Mouse (Mus musculus): ENCODE results near the gene Strn. TPM values are rescaled to one million over a fixed set of nuclear protein-coding genes. Genes with fewer than 3 reads are reported as not detected.

Gene Strn
- polyA plus RNA-seq, 1 experiment, result 11.7 TPM

- DNase-seq (ENCODE audit: low read depth), result no peak
Measured at GRCm38 (mm10) chr17:78618164-78618693, 118.8 kb downstream of the Strn start.

GRCm38 (mm10) chr17:78615096-78615495, 121.9 kb downstream of the Strn start:
- no peak for DNase-seq (ENCODE audit: low read depth)

- no peak for DNase-seq (ENCODE audit: low read depth)
Measured at GRCm38 (mm10) chr17:78614481-78614880, 122.5 kb downstream of the Strn start.

- DNase-seq (ENCODE audit: low read depth), result no peak
Measured at GRCm38 (mm10) chr17:78611117-78611516, 125.9 kb downstream of the Strn start.

- no peak for DNase-seq (ENCODE audit: low read depth)
Measured at GRCm38 (mm10) chr17:78609191-78609855, 127.7 kb downstream of the Strn start.

- no peak for DNase-seq (ENCODE audit: low read depth)
Measured at GRCm38 (mm10) chr17:78608716-78609115, 128.3 kb downstream of the Strn start.

- no peak for DNase-seq (ENCODE audit: low read depth)
Measured at GRCm38 (mm10) chr17:78608135-78608670, 128.8 kb downstream of the Strn start.

- DNase-seq (ENCODE audit: low read depth), result no peak
Measured at GRCm38 (mm10) chr17:78604431-78604830, 132.6 kb downstream of the Strn start.

GRCm38 (mm10) chr17:78603872-78604271, 133.1 kb downstream of the Strn start:
- no peak for DNase-seq (ENCODE audit: low read depth)

- DNase-seq (ENCODE audit: low read depth), result no peak
Measured at GRCm38 (mm10) chr17:78602316-78602715, 134.7 kb downstream of the Strn start.

- no peak for DNase-seq (ENCODE audit: low read depth)
Measured at GRCm38 (mm10) chr17:78601601-78602000, 135.4 kb downstream of the Strn start.

GRCm38 (mm10) chr17:78601042-78601441, 136.0 kb downstream of the Strn start:
- no peak for DNase-seq (ENCODE audit: low read depth)

Other genes starting within 250 kb of the Strn start
- 8.4 and 11.9 TPM in 2 replicates for gene Vit, start 229.1 kb downstream of the Strn start, polyA plus RNA-seq (2012; rRNA removed)
- gene Heatr5b, start 98.2 kb upstream of the Strn start, polyA plus RNA-seq (2012; rRNA removed), result 21.5 and 23.5 TPM in 2 replicates
- gene Gpatch11, start 98.4 kb upstream of the Strn start, polyA plus RNA-seq (2012; rRNA removed), result 9.7 and 13.6 TPM in 2 replicates
- gene Eif2ak2, start 145.4 kb upstream of the Strn start, polyA plus RNA-seq (2012; rRNA removed), result 4.0 and 5.5 TPM in 2 replicates
- gene Sult6b1, start 169.8 kb upstream of the Strn start, polyA plus RNA-seq (2012; rRNA removed), result not detected in 2 replicates
- gene Cebpzos, start 179.3 kb upstream of the Strn start, polyA plus RNA-seq (2012; rRNA removed), result 10.7 and 12.9 TPM in 2 replicates
- 4.1 and 4.9 TPM in 2 replicates for gene Cebpz, start 199.9 kb upstream of the Strn start, polyA plus RNA-seq (2012; rRNA removed)
- 10.8 and 11.8 TPM in 2 replicates for gene Ndufaf7, start 199.9 kb upstream of the Strn start, polyA plus RNA-seq (2012; rRNA removed)